Mouse (Mus musculus): ENCODE data around the gene Stim2.

GRCm38 (mm10) chr5:53976497-53976896, 21.8 kb upstream of the Stim2 start:
- no peak for TF ChIP-seq CTCF (IDR thresholded peaks at IDR 0.05; ENCODE audit: borderline replicate concordance, extremely low read depth, insufficient read depth, insufficient read length)
- TF ChIP-seq POLR2A (IDR thresholded peaks at IDR 0.05; ENCODE audit: borderline replicate concordance, extremely low read depth, insufficient read depth, insufficient read length, poor library complexity, severe bottlenecking) = no peak

Measured in brain, embryonic 14.5 days (tissue).